Mouse (Mus musculus) MEL (cell line): ENCODE measurements around the gene B230217C12Rik. TPM values are rescaled to one million over a fixed set of nuclear protein-coding genes. Genes with fewer than 3 reads are reported as not detected.

Source experiments
- DNase-seq: peaks from one replicate; pipeline ENCODE4 v3.0.0; 2011; ENCODE audit warnings: low read depth, low spot score
- H3K27ac ChIP-seq: 2 replicates; pipeline ENCODE4 v1.5.1; 2012; ENCODE audit warnings: low read depth, mild to moderate bottlenecking, control low read depth, low read length, moderate library complexity; ENCODE audit not compliant: control insufficient read depth
- H3K27me3 ChIP-seq, 2 experiments: fragments of 150-350 bp in 1 of 2; sonication (generic) in 1 of 2; 2 replicates each; pipeline ENCODE4 v1.6.1; 2012; ENCODE audit warnings: low read length in 2 of 2, mild to moderate bottlenecking in 2 of 2, improper control_type of control experiment in 1 of 2, moderate library complexity in 1 of 2; ENCODE audit not compliant: insufficient read depth in 2 of 2, control insufficient read depth in 1 of 2
- H3K36me3 ChIP-seq, 2 experiments: 2 replicates each; pipeline ENCODE4 v1.6.1; 2012 to 2014; ENCODE audit warnings: low read length in 2 of 2, improper control_type of control experiment in 1 of 2, inconsistent platforms in 1 of 2, mild to moderate bottlenecking in 1 of 2; ENCODE audit not compliant: insufficient read depth in 2 of 2, control insufficient read depth in 1 of 2
- H3K4me1 ChIP-seq, 2 experiments: fragments of 150-350 bp in 1 of 2; sonication (generic) in 1 of 2; 2 replicates each; pipeline ENCODE4 v1.6.1; 2012; ENCODE audit warnings: low read length in 2 of 2, improper control_type of control experiment in 1 of 2, mild to moderate bottlenecking in 1 of 2; ENCODE audit not compliant: insufficient read depth in 2 of 2, control insufficient read depth in 1 of 2
- H3K4me3 ChIP-seq, 2 experiments: fragments of 150-350 bp in 1 of 2; sonication (generic) in 1 of 2; 2 replicates each; pipeline ENCODE4 v1.5.1; 2012; ENCODE audit warnings: low read depth in 2 of 2, low read length in 2 of 2, mild to moderate bottlenecking in 2 of 2, moderate library complexity in 2 of 2, control low read depth in 1 of 2, improper control_type of control experiment in 1 of 2; ENCODE audit not compliant: control insufficient read depth in 1 of 2, insufficient read depth in 1 of 2
- H3K79me2 ChIP-seq: 2 replicates; pipeline ENCODE4 v1.6.1; 2012; ENCODE audit warnings: mild to moderate bottlenecking, low read length, moderate library complexity; ENCODE audit not compliant: control insufficient read depth, poor library complexity, insufficient read depth
- H3K9ac ChIP-seq: 2 replicates; pipeline ENCODE4 v1.6.1; 2012; ENCODE audit warnings: low read depth, mild to moderate bottlenecking, control low read depth, low read length, moderate library complexity; ENCODE audit not compliant: control insufficient read depth, poor library complexity, severe bottlenecking
- H3K9me3 ChIP-seq: fragments of 150-350 bp; sonication (generic); replicated peaks from 2 replicates; pipeline ENCODE4 v1.6.1; 2012; ENCODE audit warnings: mild to moderate bottlenecking, low read length, improper control_type of control experiment, moderate library complexity; ENCODE audit not compliant: insufficient read depth
- CHD2 ChIP-seq: IDR thresholded peaks from 2 replicates; pipeline ENCODE4 v1.6.1; 2011; ENCODE audit warnings: low read length, improper control_type of control experiment
- CTCF ChIP-seq, 3 experiments: IDR thresholded peaks in 2 of 3; conservative IDR thresholded peaks in 1 of 3; 2 replicates each; pipeline ENCODE4 v1.5.1; 2011 to 2012; ENCODE audit warnings: low read length in 3 of 3, low read depth in 2 of 3, mild to moderate bottlenecking in 2 of 3, improper control_type of control experiment in 1 of 3, inconsistent platforms in 1 of 3, mixed read lengths in 1 of 3, moderate library complexity in 1 of 3; ENCODE audit not compliant: control insufficient read depth in 1 of 3, insufficient read depth in 1 of 3, poor library complexity in 1 of 3, severe bottlenecking in 1 of 3
- E2F4 ChIP-seq: IDR thresholded peaks from 2 replicates; pipeline ENCODE4 v1.6.1; 2011; ENCODE audit warnings: low read depth, low read length, improper control_type of control experiment, borderline replicate concordance
- GABPA ChIP-seq: IDR thresholded peaks from 2 replicates; pipeline ENCODE4 v1.6.1; 2012; ENCODE audit warnings: low read depth, mild to moderate bottlenecking, inconsistent platforms, low read length, improper control_type of control experiment, moderate library complexity
- GATA1 ChIP-seq: IDR thresholded peaks from 2 replicates; pipeline ENCODE4 v1.6.1; 2011; ENCODE audit warnings: low read depth, low read length, improper control_type of control experiment
- HCFC1 ChIP-seq: IDR thresholded peaks from 2 replicates; pipeline ENCODE4 v1.6.1; 2012; ENCODE audit warnings: low read depth, mild to moderate bottlenecking, inconsistent platforms, low read length, improper control_type of control experiment, moderate library complexity
- JUND ChIP-seq: IDR thresholded peaks from 2 replicates; pipeline ENCODE4 v1.6.1; 2011; ENCODE audit warnings: low read depth, mild to moderate bottlenecking, improper control_type of control experiment, low read length
- MAFK ChIP-seq: IDR thresholded peaks from 2 replicates; pipeline ENCODE4 v1.6.1; 2011; ENCODE audit warnings: low read depth, mild to moderate bottlenecking, low read length, improper control_type of control experiment, borderline replicate concordance
- MAZ ChIP-seq: IDR thresholded peaks from 2 replicates; pipeline ENCODE4 v1.6.1; 2012; ENCODE audit warnings: low read depth, mild to moderate bottlenecking, inconsistent platforms, low read length, improper control_type of control experiment
- NRF1 ChIP-seq: IDR thresholded peaks from 2 replicates; pipeline ENCODE4 v1.6.1; 2014; ENCODE audit warnings: low read depth, mild to moderate bottlenecking, inconsistent platforms, low read length, improper control_type of control experiment, moderate library complexity; ENCODE audit not compliant: poor library complexity, insufficient read depth, severe bottlenecking
- POLR2A ChIP-seq, 2 experiments: IDR thresholded peaks; 2 replicates each; pipeline ENCODE4 v1.6.1; 2011 to 2012; ENCODE audit warnings: low read length in 2 of 2, mild to moderate bottlenecking in 2 of 2, control low read depth in 1 of 2, improper control_type of control experiment in 1 of 2, low read depth in 1 of 2, moderate library complexity in 1 of 2; ENCODE audit not compliant: control insufficient read depth in 1 of 2, insufficient read depth in 1 of 2, poor library complexity in 1 of 2
- POLR2AphosphoS2 ChIP-seq: IDR thresholded peaks from 2 replicates; pipeline ENCODE4 v1.6.1; 2011; ENCODE audit warnings: low read length, improper control_type of control experiment
- POLR2AphosphoS5 ChIP-seq: IDR thresholded peaks from 2 replicates; pipeline ENCODE4 v1.6.1; 2012; ENCODE audit warnings: low read depth, borderline replicate concordance, mild to moderate bottlenecking, inconsistent platforms, low read length, moderate library complexity, mixed read lengths
- RAD21 ChIP-seq: IDR thresholded peaks from 2 replicates; pipeline ENCODE4 v1.6.1; 2011; ENCODE audit warnings: mild to moderate bottlenecking, low read depth, low read length, improper control_type of control experiment
- RCOR1 ChIP-seq: IDR thresholded peaks from 2 replicates; pipeline ENCODE4 v1.6.1; 2012; ENCODE audit warnings: low read depth, mild to moderate bottlenecking, inconsistent platforms, low read length, improper control_type of control experiment
- SMC3 ChIP-seq: IDR thresholded peaks from 2 replicates; pipeline ENCODE4 v1.6.1; 2011; ENCODE audit warnings: low read depth, low read length, improper control_type of control experiment
- TAL1 ChIP-seq: IDR thresholded peaks from 2 replicates; pipeline ENCODE4 v1.6.1; 2012; ENCODE audit warnings: mild to moderate bottlenecking, inconsistent platforms, low read length, moderate library complexity, mixed read lengths
- TBP ChIP-seq: IDR thresholded peaks from 2 replicates; pipeline ENCODE4 v1.8.0; 2011; ENCODE audit warnings: low read depth, low read length, improper control_type of control experiment
- TCF12 ChIP-seq: IDR thresholded peaks from 2 replicates; pipeline ENCODE4 v1.6.1; 2014; ENCODE audit warnings: low read depth, mild to moderate bottlenecking, inconsistent platforms, low read length, improper control_type of control experiment, moderate library complexity
- UBTF ChIP-seq: IDR thresholded peaks from 2 replicates; pipeline ENCODE4 v1.6.1; 2012; ENCODE audit warnings: low read depth, mild to moderate bottlenecking, inconsistent platforms, low read length, improper control_type of control experiment, moderate library complexity, borderline replicate concordance; ENCODE audit not compliant: insufficient read depth
- USF2 ChIP-seq, 2 experiments: IDR thresholded peaks; 2 replicates each; pipeline ENCODE4 v1.6.1; 2011 to 2012; ENCODE audit warnings: improper control_type of control experiment in 2 of 2, low read length in 2 of 2, borderline replicate concordance in 1 of 2, inconsistent platforms in 1 of 2, low read depth in 1 of 2, mild to moderate bottlenecking in 1 of 2; ENCODE audit not compliant: insufficient read depth in 1 of 2
- ZKSCAN1 ChIP-seq: IDR thresholded peaks from 2 replicates; pipeline ENCODE4 v1.6.1; 2012; ENCODE audit warnings: low read depth, mild to moderate bottlenecking, inconsistent platforms, low read length, improper control_type of control experiment, moderate library complexity
- ZNF384 ChIP-seq: IDR thresholded peaks from 2 replicates; pipeline ENCODE4 v1.6.1; 2012; ENCODE audit warnings: low read depth, mild to moderate bottlenecking, inconsistent platforms, low read length, improper control_type of control experiment
- polyA plus RNA-seq, 2 experiments: library from polyadenylated mRNA; stranded (reverse) in 1 of 2; unstranded in 1 of 2; fragments of >175 nt in 1 of 2; fragments of >200 nt in 1 of 2; gene quantifications; 2 replicates each; pipeline versions ENCODE4 v1.2.1 to v1.2.4; 2012; ENCODE audit warnings: low replicate concordance in 2 of 2, low read depth in 1 of 2; ENCODE audit not compliant: insufficient read length in 2 of 2, insufficient read depth in 1 of 2, missing spikeins in 1 of 2
- total RNA-seq: library from RNA; depleted of rRNA; stranded (reverse); fragments of 300-350 nt; gene quantifications from 2 replicates; pipeline ENCODE4 v1.2.3, GENCODE M21; 2012

Gene B230217C12Rik
- total and polyA plus RNA-seq, 3 experiments: 0.81 TPM; not detected in 2

DNA sequence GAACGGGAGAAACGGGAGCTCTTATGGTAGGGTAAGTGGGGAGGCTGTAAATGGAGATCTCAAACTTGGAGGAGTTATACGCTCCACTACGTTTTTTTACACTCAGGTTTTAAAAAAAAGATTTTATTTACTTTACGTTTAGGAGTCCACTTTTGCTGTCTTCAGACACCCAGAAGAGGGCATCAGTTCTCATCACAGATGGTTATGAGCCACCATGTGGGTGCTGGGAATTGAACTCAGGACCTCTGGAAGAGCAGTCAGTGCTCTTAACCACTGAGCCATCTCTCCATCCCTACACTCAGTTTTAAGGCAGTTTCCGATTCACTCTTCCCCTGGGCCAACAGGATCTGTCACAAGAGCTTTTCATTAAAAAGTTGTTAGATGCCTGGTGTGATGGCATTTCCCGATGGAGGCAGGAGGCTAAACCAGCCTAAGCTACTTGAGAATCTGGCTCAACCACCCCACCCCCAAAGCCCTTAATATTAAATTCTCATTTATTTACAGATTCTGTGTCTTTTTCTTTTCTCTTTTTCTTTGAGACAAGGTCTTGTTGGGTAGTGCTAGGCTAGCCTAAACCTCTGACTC, 44.1 kb downstream of the B230217C12Rik start (continued):
- no peak for TF ChIP-seq SMC3
- TF ChIP-seq POLR2AphosphoS2: 0 out of 2 replicates have a peak, but pooled peaks have one; percentile 89
- 0 out of 2 replicates have a peak, but pooled peaks have one; percentile 37 for TF ChIP-seq MAZ

DNA sequence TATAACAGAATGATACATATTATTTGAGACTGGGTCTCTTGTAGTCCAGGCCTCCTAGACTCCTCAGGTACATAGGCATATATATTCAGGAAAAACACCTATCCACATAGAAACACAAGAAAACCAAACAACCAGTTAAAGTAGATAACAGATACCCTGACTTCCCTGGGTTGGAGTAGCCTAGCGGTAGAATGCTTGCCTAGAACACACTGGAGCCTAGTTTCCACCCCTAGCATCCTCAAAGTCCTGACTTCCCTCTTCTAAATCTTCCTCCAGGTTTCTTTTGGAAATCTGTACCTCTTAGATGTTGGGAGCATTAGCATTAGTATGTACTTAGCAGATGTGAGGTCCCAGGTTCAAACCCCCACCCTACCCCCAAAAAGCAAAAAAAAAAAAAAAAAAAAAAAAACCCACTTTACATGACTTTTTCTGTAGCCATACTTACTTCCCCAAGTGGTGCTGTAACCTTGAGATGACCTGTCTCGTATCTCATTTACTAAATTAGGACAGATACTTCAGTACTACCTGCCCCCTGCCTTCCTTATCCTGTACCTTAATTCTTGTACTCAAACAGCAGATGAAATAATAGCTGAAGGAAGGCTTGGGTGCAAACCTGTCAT, 44.8 kb downstream of the B230217C12Rik start:
- Histone ChIP-seq H3K9ac (peak overlapping the region; percentile 58), H3K27me3 (no peaks in the 10 kb centered on the region), H3K4me3 (peak overlapping the region; percentile 75 to 79; a peak in 2 of 4 replicates), H3K79me2 (peaks cover 1% of the 10 kb centered on the region; the same call in 1 of the 2 replicates), H3K27ac (no peak overlapping the region), H3K9me3 (no peaks in the 10 kb centered on the region), H3K4me1 (peaks cover 0 to 11% of the 10 kb centered on the region in 2 experiments; a peak in 2 of 4 replicates), H3K36me3 (peaks cover 0 to 8% of the 10 kb centered on the region in 2 experiments; a peak in 2 of 4 replicates)
- peak; percentile 52 for DNase-seq
- TF ChIP-seq MAZ: no peak
- TF ChIP-seq GABPA: no peak
- TF ChIP-seq ZNF384: peak; percentile 83

DNA sequence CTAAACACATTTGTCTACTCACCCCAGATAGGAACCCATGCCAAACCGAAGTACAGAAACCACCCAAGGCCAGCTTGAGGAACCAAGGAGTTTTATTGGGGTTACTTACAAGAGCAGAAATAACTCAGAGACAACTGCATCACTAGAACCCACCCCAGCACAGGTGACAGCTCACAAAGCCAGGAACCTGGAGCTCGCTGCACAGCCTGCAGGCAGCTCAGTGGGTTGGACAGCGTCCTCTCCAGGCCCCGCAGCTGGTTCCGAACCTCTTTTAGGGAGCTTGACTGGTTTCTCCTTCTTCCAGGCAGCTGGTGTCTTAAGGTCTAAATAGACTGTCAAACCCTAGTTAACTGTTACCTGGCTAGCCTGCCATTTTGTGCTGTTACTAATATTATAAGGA, 51.2 kb downstream of the B230217C12Rik start:
- no peaks in the 10 kb centered on the region for H3K9me3 ChIP-seq
- no peak overlapping the region for H3K27ac ChIP-seq
- H3K4me3 ChIP-seq: no peak overlapping the region
- TF ChIP-seq CHD2 (no peak), TBP (no peak), TCF12 (no peak), GATA1 (no peak), NRF1 (no peak), HCFC1 (no peak), MAFK (no peak), TAL1 (no peak), CTCF (IDR thresholded peaks at IDR 0.05 in 2 of 3, conservative IDR thresholded peaks at IDR 0.05 in 1 of 3; ENCODE audit: control insufficient read depth in 1 of 3, insufficient read depth in 1 of 3, low read depth in 2 of 3, low read length in 3 of 3, poor library complexity in 1 of 3, severe bottlenecking in 1 of 3) (no peak), ZKSCAN1 (no peak), POLR2AphosphoS5 (no peak), POLR2AphosphoS2 (no peak), JUND (no peak), POLR2A (IDR thresholded peaks at IDR 0.05; ENCODE audit: control insufficient read depth in 1 of 2, insufficient read depth in 1 of 2, low read depth in 1 of 2, low read length in 2 of 2, poor library complexity in 1 of 2) (no peak), RAD21 (no peak), RCOR1 (no peak), USF2 (IDR thresholded peaks at IDR 0.05; ENCODE audit: borderline replicate concordance in 1 of 2, insufficient read depth in 1 of 2, low read depth in 1 of 2, low read length in 2 of 2) (no peak), UBTF (no peak), E2F4 (no peak)
- peaks cover 1 to 2% of the 10 kb centered on the region in 2 experiments for H3K4me1 ChIP-seq
- no peaks in the 10 kb centered on the region; a peak in 2 of 4 replicates for H3K27me3 ChIP-seq
- H3K79me2 ChIP-seq: no peaks in the 10 kb centered on the region
- H3K9ac ChIP-seq: no peak overlapping the region
- no peak for DNase-seq
- peaks cover 0 to 2% of the 10 kb centered on the region in 2 experiments; a peak in 2 of 4 replicates for H3K36me3 ChIP-seq
